In genomic region chr9:37406372-37406771, GRCm38 (mm10) we compare ENCODE assay signal across 9 mouse cellular contexts. TPM values are rescaled to one million over a fixed set of nuclear protein-coding genes. Genes with fewer than 3 reads are reported as not detected.
DNase-seq lines count a peak whose midpoint lies in the region; ATAC-seq and TF ChIP-seq lines count a peak whose summit lies in the region.
"Had no signal": no experiment of that assay in that cellular context is flagged by ENCODE, and none has a peak within 500 bp of the region (broad histone marks: within the 10 kb centered on the region; RNA-seq: fewer than 3 reads in every experiment).

No protein-coding gene starts in this region.

- no peak overlapping the region for H3K4me2 ChIP-seq in forebrain, embryonic 15.5 days (replicated peaks)

- no peaks in the 10 kb centered on the region for H3K4me1 ChIP-seq in spleen, adult 2 months (ENCODE audit: control insufficient read depth, insufficient read depth, insufficient read length)
- H3K4me1 ChIP-seq in forebrain, embryonic 15.5 days, result 0 out of 2 replicates have a peak, but pooled peaks cover 6% of the 10 kb centered on the region

- H3K36me3 ChIP-seq in spleen, adult 2 months (ENCODE audit: control insufficient read depth, insufficient read depth, low read length), result no peaks in the 10 kb centered on the region
- H3K36me3 ChIP-seq in forebrain, embryonic 15.5 days, result no peaks in the 10 kb centered on the region

- H3K9me3 ChIP-seq in forebrain, embryonic 15.5 days, result no peaks in the 10 kb centered on the region

- ATAC-seq in forebrain, embryonic 15.5 days (replicated peaks), result peak; percentile 55
- peak; percentile 59; the same call in 1 of the 2 replicates for ATAC-seq in monocyte, adult 5-6 weeks (replicated peaks; ENCODE audit: insufficient number of reproducible peaks, low FRiP score, low TSS enrichment, poor library complexity, severe bottlenecking)

- H3K4me3 ChIP-seq in spleen, adult 2 months (ENCODE audit: extremely low read depth, insufficient read depth, insufficient read length), result no peak overlapping the region
- no peak overlapping the region for H3K4me3 ChIP-seq in forebrain, embryonic 15.5 days

- TF ChIP-seq POLR2A in spleen, adult 2 months (IDR thresholded peaks at IDR 0.05; ENCODE audit: low read depth, low read length), result no peak

- TF ChIP-seq CTCF in spleen, adult 2 months (IDR thresholded peaks at IDR 0.05; ENCODE audit: extremely low read depth, insufficient read depth, insufficient read length, insufficient replicate concordance), result peak; percentile 48; the same call in 1 of the 2 replicates

- H3K27ac ChIP-seq in spleen, adult 2 months (ENCODE audit: insufficient read depth, low read length), result no peak overlapping the region
- H3K27ac ChIP-seq in forebrain, embryonic 15.5 days (replicated peaks), result no peak overlapping the region

- DNase-seq in adrenal gland, postnatal 14 days, result peak; percentile 55
- no peak for DNase-seq in adrenal gland, adult 18-20 months (ENCODE audit: low spot score in 2 of 2)
- no peak for DNase-seq in spleen, adult 2 months (ENCODE audit: low read depth in 1 of 2, low spot score in 2 of 2)
- no peak for DNase-seq in spleen, postnatal 14 days (ENCODE audit: low spot score in 2 of 2)
- no peak for DNase-seq in layer of hippocampus, postnatal 14 days (ENCODE audit: low spot score in 2 of 2)
- no peak for DNase-seq in urinary bladder, postnatal 10 days (ENCODE audit: low spot score)

- no peak overlapping the region for H3K9ac ChIP-seq in forebrain, embryonic 15.5 days (replicated peaks)

- WGBS in spleen, adult 2 months, result 0% methylated on average over 1 of the region's 1 CpGs
- 0% methylated on average over 1 of the region's 1 CpGs for WGBS in forebrain, embryonic 15.5 days

- H3K27me3 ChIP-seq in spleen, adult 2 months (ENCODE audit: control insufficient read depth, insufficient read depth, low read length), result no peaks in the 10 kb centered on the region
- no peaks in the 10 kb centered on the region for H3K27me3 ChIP-seq in forebrain, embryonic 15.5 days

RNA-seq across cellular contexts. Expression of gene Robo4, which starts 4.7 kb away (rescaled TPM):
- total RNA-seq in adrenal gland, postnatal 14 days (2021), result 30.9 and 37.3 TPM in 2 replicates
- total RNA-seq in adrenal gland, adult 18-20 months (2021), result 10 to 100 TPM; 18.3 to 18.5 TPM
- polyA plus RNA-seq in spleen, adult 2 months (2012; rRNA removed), result 11.2 and 11.4 TPM in 2 replicates
- polyA plus RNA-seq in forebrain, embryonic 15.5 days (2015; fragmentation: Nextera tagmentation; extraction: Ambion mirVana), result 3.3 and 4.2 TPM in 2 replicates
- total RNA-seq in monocyte, adult 5-6 weeks (2017), result not detected in 3 replicates
- 1 to 10 TPM; 7.6 to 9.9 TPM for total RNA-seq in layer of hippocampus, postnatal 14 days (2021)

RNA-seq across cellular contexts. Expression of gene Robo3, which starts 26.7 kb away (rescaled TPM):
- 0.30 and 0.53 TPM in 2 replicates for total RNA-seq in adrenal gland, postnatal 14 days (2021)
- total RNA-seq in adrenal gland, adult 18-20 months (2021), result 1 to 10 TPM in 1 of 2 experiments, under 1 TPM in 1; 0.64 to 1.7 TPM
- polyA plus RNA-seq in spleen, adult 2 months (2012; rRNA removed), result 0.81 and 1.0 TPM in 2 replicates
- 1.6 and 3.1 TPM in 2 replicates for polyA plus RNA-seq in forebrain, embryonic 15.5 days (2015; fragmentation: Nextera tagmentation; extraction: Ambion mirVana)
- total RNA-seq in monocyte, adult 5-6 weeks (2017), result not detected in 3 replicates
- 10 to 100 TPM; 19.0 to 22.3 TPM for total RNA-seq in layer of hippocampus, postnatal 14 days (2021)
- polyA plus RNA-seq: heart, embryonic 16.5 days had no signal

RNA-seq across cellular contexts. Expression of gene Hepacam, which starts 39.2 kb away (rescaled TPM):
- 0.26 TPM in 2 replicates for total RNA-seq in adrenal gland, postnatal 14 days (2021)
- total RNA-seq in adrenal gland, adult 18-20 months (2021), result under 1 TPM in 1 of 2 experiments, not detected in 1; 0.36 TPM
- 0.04 TPM in 1 of 2 replicates, not detected in the other for polyA plus RNA-seq in spleen, adult 2 months (2012; rRNA removed)
- 3.4 and 4.9 TPM in 2 replicates for polyA plus RNA-seq in forebrain, embryonic 15.5 days (2015; fragmentation: Nextera tagmentation; extraction: Ambion mirVana)
- not detected in 3 replicates for total RNA-seq in monocyte, adult 5-6 weeks (2017)
- total RNA-seq in layer of hippocampus, postnatal 14 days (2021), result 10 to 100 TPM; 77.2 to 81.9 TPM

RNA-seq across cellular contexts. Expression of gene Ccdc15, which starts 58.1 kb away (rescaled TPM):
- 2.9 and 4.2 TPM in 2 replicates for total RNA-seq in adrenal gland, postnatal 14 days (2021)
- total RNA-seq in adrenal gland, adult 18-20 months (2021), result 1 to 10 TPM; 1.9 to 2.0 TPM
- polyA plus RNA-seq in spleen, adult 2 months (2012; rRNA removed), result 1.4 and 3.2 TPM in 2 replicates
- 8.9 and 9.0 TPM in 2 replicates for polyA plus RNA-seq in forebrain, embryonic 15.5 days (2015; fragmentation: Nextera tagmentation; extraction: Ambion mirVana)
- 2.0 to 13.8 TPM (median 2.8 TPM) in 3 replicates for total RNA-seq in monocyte, adult 5-6 weeks (2017)
- 1 to 10 TPM; 2.2 to 2.7 TPM for total RNA-seq in layer of hippocampus, postnatal 14 days (2021)

Comparison
In these comparisons a context has a peak if more than half of its experiments do, and no peak if none do; other contexts are left out.
1. RNA of gene Robo3, which starts 26.7 kb away (total RNA-seq): 19.0 to 22.3 TPM in layer of hippocampus, postnatal 14 days; 0.64 to 1.7 TPM in adrenal gland, adult 18-20 months, 0.30 to 0.53 TPM in adrenal gland, postnatal 14 days and not detected in monocyte, adult 5-6 weeks; every median in the first group is over 4 times any median in the second.
2. RNA of gene Hepacam, which starts 39.2 kb away (total RNA-seq): 77.2 to 81.9 TPM in layer of hippocampus, postnatal 14 days; 0.36 TPM in adrenal gland, adult 18-20 months, 0.26 TPM in adrenal gland, postnatal 14 days and not detected in monocyte, adult 5-6 weeks; every median in the first group is over 10 times any median in the second.